Mouse (Mus musculus): Measurements from ENCODE around the gene Stx12. TPM values are rescaled to one million over a fixed set of nuclear protein-coding genes. Genes with fewer than 3 reads are reported as not detected.
"Not testable (repeated sequence)": the region's sequence is repeated elsewhere in the genome, so short reads cannot be mapped to it uniquely, and the experiment has no call there.

Stx12 gene
- 107 TPM in 2 replicates for total RNA-seq (2014; rRNA removed)
- polyA plus RNA-seq (2015; fragmentation: Nextera tagmentation; extraction: Ambion mirVana): 136 and 137 TPM in 2 replicates

DNA sequence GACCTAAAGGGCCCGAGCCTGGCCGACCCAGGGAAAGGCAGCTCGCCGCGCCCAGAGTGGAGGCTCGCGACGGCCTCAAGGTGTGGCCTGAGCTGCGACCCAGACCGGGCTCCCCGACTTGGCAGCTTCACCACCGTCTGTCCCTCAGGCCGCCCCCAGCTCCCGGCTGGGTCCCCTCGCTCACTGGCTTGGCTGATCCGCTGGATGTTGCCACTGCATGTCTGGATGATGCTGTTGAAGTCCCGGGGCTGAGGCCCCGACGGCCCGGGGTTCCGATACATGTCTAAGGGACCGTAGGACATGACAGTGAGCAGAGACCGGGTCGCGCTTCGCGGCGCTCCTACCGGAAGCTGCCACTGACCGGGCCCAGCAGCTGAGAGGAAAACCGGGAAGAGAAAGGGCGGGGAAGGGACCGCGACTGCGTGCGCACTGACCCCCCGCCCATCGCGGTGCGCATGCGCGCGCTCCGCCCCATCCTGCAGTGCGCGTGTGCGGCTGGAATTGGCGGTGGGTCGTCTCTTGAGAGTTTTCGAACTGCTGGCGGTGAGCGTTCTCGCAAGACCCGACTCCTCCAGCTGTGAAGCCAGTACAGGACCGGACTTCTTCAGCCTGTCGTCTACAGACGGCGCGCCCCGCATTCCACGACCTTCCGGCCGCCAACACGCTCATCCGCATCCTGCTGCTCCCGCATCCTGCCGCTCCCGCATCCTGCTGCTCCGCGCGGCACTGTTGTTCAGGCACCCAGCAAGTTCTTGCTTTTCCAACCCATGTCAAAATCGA is at the start of gene Stx12:
TSS of gene Stx12 (minus strand) at position 446 of the 780 bp plus-strand sequence.
- H3K27ac ChIP-seq: peak within 1 kb of the TSS; percentile 88
- peak within 1 kb of the TSS; percentile 93 for H3K9ac ChIP-seq (replicated peaks; ENCODE audit: low read length)
- peak; percentile 96 for ATAC-seq
- DNase-seq (ENCODE audit: low spot score): peak; percentile 96
- no peak for TF ChIP-seq CTCF (IDR thresholded peaks at IDR 0.05; ENCODE audit: low read depth)
- under 1% methylated on average over 71 of the region's 72 CpGs for WGBS
- H3K27me3 ChIP-seq (ENCODE audit: insufficient read depth, low read length): no peaks in the 10 kb centered on the region
- no peaks in the 10 kb centered on the region for H3K9me3 ChIP-seq (ENCODE audit: low read length)
- H3K4me2 ChIP-seq (ENCODE audit: low read depth, low read length): peak within 1 kb of the TSS; percentile 93
- peaks cover 11% of the 10 kb centered on the region; the same call in 1 of the 2 replicates for H3K4me1 ChIP-seq (ENCODE audit: insufficient read depth, low read length)
- peak within 1 kb of the TSS; percentile 95 for H3K4me3 ChIP-seq (ENCODE audit: low read length)
- H3K36me3 ChIP-seq (ENCODE audit: insufficient read depth, low read length): peaks cover 5% of the 10 kb centered on the region; the same call in 1 of the 2 replicates

DNA sequence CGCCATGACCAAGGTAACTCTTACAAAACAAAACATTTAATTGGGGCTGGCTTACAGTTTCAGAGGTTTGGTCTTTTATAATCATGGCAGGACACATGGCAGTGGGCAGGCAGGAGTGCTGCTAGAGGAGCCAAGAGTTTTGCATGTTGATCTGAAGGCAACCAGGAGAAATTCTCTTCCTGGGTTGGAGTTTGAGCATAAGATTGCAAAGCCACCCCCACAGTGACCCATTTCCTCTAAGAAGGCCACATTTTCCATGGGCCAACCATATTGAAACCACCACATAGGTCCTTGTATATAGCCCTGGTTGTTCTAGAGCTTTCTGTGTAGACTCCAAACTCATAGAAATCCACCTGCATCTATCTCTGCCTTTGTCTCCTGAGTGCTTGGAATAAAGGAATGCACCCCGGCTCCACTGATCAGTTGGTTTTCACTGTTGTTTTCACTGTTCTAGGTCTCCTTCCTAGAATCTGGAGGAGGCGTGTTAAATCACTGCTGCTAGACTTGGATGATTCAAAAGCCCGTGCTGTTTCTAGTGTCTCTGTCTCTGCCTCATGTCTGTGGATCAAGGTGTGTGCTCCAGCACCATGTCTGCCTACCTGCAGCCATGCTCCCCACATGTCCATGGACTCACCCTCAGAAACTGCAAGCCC is 48.6 kb upstream of the Stx12 start:
- Histone ChIP-seq H3K4me1 (ENCODE audit: insufficient read depth, low read length) (0 out of 2 replicates have a peak, but pooled peaks cover 4% of the 10 kb centered on the region), H3K9ac (replicated peaks; ENCODE audit: low read length) (no peak overlapping the region), H3K36me3 (ENCODE audit: insufficient read depth, low read length) (no peaks in the 10 kb centered on the region), H3K27ac (no peak overlapping the region), H3K4me2 (ENCODE audit: low read depth, low read length) (no peak overlapping the region), H3K9me3 (ENCODE audit: low read length) (no peaks in the 10 kb centered on the region), H3K4me3 (ENCODE audit: low read length) (no peak overlapping the region), H3K27me3 (ENCODE audit: insufficient read depth, low read length) (no peaks in the 10 kb centered on the region)
- no peak for DNase-seq (ENCODE audit: low spot score)
- no peak for ATAC-seq
- WGBS: 87% methylated on average over 4 of the region's 4 CpGs
- no peak for TF ChIP-seq CTCF (IDR thresholded peaks at IDR 0.05; ENCODE audit: low read depth)

DNA sequence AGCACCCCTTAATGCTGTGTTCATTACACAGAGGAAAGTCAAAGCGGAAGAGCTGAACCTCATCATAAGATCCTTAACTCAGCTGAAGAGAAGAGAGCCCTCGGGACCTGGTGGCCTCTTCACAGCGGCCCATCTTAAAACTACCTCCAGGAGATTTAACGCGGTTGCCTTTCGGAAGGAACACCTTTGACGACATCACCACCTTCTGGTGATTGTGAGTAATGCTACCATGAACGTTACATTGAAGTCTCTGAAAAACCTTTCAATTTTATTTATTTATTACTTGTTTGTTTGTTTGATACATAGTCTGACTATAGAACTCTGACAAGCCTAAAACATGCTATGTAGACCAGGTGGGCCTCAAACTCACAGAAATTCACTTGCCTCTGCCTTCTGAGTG is 46.5 kb upstream of the Stx12 start:
- ATAC-seq (no peak), DNase-seq (ENCODE audit: low spot score) (peak; percentile 75)
- peak; percentile 74 for TF ChIP-seq CTCF (IDR thresholded peaks at IDR 0.05; ENCODE audit: low read depth)
- 6% methylated on average over 8 of the region's 8 CpGs for WGBS
- Histone ChIP-seq H3K4me2 (ENCODE audit: low read depth, low read length) (no peak overlapping the region), H3K4me1 (ENCODE audit: insufficient read depth, low read length) (0 out of 2 replicates have a peak, but pooled peaks cover 4% of the 10 kb centered on the region), H3K36me3 (ENCODE audit: insufficient read depth, low read length) (no peaks in the 10 kb centered on the region), H3K27ac (no peak overlapping the region), H3K9me3 (ENCODE audit: low read length) (no peaks in the 10 kb centered on the region), H3K9ac (replicated peaks; ENCODE audit: low read length) (no peak overlapping the region), H3K27me3 (ENCODE audit: insufficient read depth, low read length) (no peaks in the 10 kb centered on the region), H3K4me3 (ENCODE audit: low read length) (no peak overlapping the region)

DNA sequence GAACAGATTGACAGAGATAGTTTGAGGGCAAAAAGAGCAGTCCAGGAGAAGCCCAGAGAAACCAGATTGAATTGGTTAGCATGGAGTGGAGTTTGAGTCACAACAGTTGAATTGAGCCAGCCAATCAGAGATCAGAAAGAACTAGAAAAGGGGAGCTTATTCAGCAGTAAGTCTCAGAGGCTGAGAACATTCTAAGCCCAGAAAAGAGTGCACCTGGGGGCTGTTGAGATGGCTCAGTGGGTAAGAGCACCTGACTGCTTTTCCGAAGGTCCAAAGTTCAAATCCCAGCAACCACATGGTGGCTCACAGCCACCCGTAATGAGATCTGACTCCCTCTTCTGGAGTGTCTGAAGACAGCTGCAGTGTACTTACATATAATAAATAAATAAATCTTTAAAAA is 42.2 kb upstream of the Stx12 start:
- not testable (repeated sequence) for H3K9me3 ChIP-seq (ENCODE audit: low read length); H3K4me2 ChIP-seq (ENCODE audit: low read depth, low read length); ATAC-seq; DNase-seq (ENCODE audit: low spot score); H3K27ac ChIP-seq; H3K36me3 ChIP-seq (ENCODE audit: insufficient read depth, low read length); H3K27me3 ChIP-seq (ENCODE audit: insufficient read depth, low read length); H3K9ac ChIP-seq (replicated peaks; ENCODE audit: low read length); H3K4me3 ChIP-seq (ENCODE audit: low read length); H3K4me1 ChIP-seq (ENCODE audit: insufficient read depth, low read length)
- WGBS: 63% methylated on average over 2 of the region's 2 CpGs

DNA sequence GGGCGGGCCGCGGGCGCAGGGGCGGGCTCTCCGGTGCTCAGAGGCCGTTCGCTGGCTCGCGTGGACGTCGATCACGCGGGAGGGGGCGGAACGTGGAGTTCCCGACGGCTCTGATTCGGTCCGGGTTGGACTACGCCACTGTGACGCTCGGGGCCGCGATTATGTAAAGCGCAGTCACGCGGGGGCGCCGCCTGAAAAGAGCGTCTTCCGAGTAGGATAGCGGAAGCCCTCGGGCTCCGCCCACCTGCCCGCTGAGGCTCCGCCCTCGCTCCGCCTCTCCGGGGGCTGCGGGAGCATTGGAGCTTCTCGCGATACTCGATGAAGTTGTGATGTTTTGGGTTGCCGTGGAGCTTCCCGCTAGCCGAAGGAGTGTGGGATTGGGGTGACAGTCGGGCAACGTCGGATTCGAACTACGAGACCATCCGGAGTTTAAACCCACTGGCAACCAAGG is 38.3 kb upstream of the Stx12 start, which contains the start of gene Fam76a:
TSS of gene Fam76a (minus strand) at position 1 of the 451 bp plus-strand sequence.
- WGBS: under 1% methylated on average over 48 of the region's 53 CpGs
- H3K27me3 ChIP-seq (ENCODE audit: insufficient read depth, low read length): no peaks in the 10 kb centered on the region
- peak within 1 kb of the TSS; percentile 97 for H3K4me3 ChIP-seq (ENCODE audit: low read length)
- 0 out of 2 replicates have a peak, but pooled peaks cover 6% of the 10 kb centered on the region for H3K36me3 ChIP-seq (ENCODE audit: insufficient read depth, low read length)
- H3K4me1 ChIP-seq (ENCODE audit: insufficient read depth, low read length): peaks cover 5% of the 10 kb centered on the region; the same call in 1 of the 2 replicates
- H3K4me2 ChIP-seq (ENCODE audit: low read depth, low read length): peak within 1 kb of the TSS; percentile 68
- H3K9me3 ChIP-seq (ENCODE audit: low read length): no peaks in the 10 kb centered on the region
- H3K9ac ChIP-seq (replicated peaks; ENCODE audit: low read length): peak within 1 kb of the TSS; percentile 91
- peak within 1 kb of the TSS; percentile 88 for H3K27ac ChIP-seq
- DNase-seq (ENCODE audit: low spot score) (peak; percentile 100), ATAC-seq (peak; percentile 99)
- TF ChIP-seq CTCF (IDR thresholded peaks at IDR 0.05; ENCODE audit: low read depth): peak; percentile 24

DNA sequence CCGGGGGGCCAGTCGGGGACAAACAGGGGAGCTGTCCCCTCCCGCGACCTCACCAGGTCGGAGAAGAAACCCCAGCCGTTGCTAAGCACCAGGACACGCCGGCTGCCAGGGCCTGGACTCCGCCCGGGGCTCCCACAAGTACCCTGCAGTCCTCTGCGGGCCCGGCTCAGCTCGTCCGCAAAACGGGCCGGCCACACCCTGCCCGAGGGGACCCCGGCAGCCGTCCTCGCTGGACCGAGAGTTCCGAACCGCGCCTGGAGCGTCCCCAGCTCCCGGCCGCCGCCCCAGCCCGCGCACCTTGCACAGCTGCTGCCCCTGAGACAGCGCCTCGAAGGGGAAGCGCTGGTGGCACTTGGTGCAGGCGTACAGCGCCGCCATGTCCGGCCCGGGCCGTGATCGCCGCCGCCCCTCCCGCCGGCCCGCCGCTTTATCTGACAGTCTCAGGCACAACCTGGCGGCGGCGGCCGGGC is 37.8 kb upstream of the Stx12 start:
- ATAC-seq (no peak), DNase-seq (ENCODE audit: low spot score) (peak; percentile 48)
- peak overlapping the region; percentile 88 for H3K27ac ChIP-seq
- H3K9ac ChIP-seq (replicated peaks; ENCODE audit: low read length): peak overlapping the region; percentile 91
- peaks cover 5% of the 10 kb centered on the region; the same call in 1 of the 2 replicates for H3K4me1 ChIP-seq (ENCODE audit: insufficient read depth, low read length)
- H3K9me3 ChIP-seq (ENCODE audit: low read length): no peaks in the 10 kb centered on the region
- H3K4me3 ChIP-seq (ENCODE audit: low read length): peak overlapping the region; percentile 97
- 0 out of 2 replicates have a peak, but pooled peaks cover 7% of the 10 kb centered on the region for H3K36me3 ChIP-seq (ENCODE audit: insufficient read depth, low read length)
- H3K4me2 ChIP-seq (ENCODE audit: low read depth, low read length): peak overlapping the region; percentile 64
- TF ChIP-seq CTCF (IDR thresholded peaks at IDR 0.05; ENCODE audit: low read depth): no peak
- H3K27me3 ChIP-seq (ENCODE audit: insufficient read depth, low read length): no peaks in the 10 kb centered on the region
- 0% methylated on average over 39 of the region's 50 CpGs for WGBS
